Mouse (Mus musculus) embryonic facial prominence, embryonic 13.5 days (tissue): ENCODE results near the gene Klk1b3. TPM values are rescaled to one million over a fixed set of nuclear protein-coding genes. Genes with fewer than 3 reads are reported as not detected.

Experiments
- polyA plus RNA-seq: library from polyadenylated mRNA; unstranded; fragments of >200 nt; fragmentation: Nextera tagmentation; extraction: Ambion mirVana; gene quantifications from 2 replicates; pipeline ENCODE4 v1.2.1, GENCODE M21; 2015

Gene Klk1b3
- polyA plus RNA-seq, 1 experiment from 2014 or later: not detected

Other genes starting within 250 kb of the Klk1b3 start
- not detected in 2 replicates for gene Klk1b8, start 247.5 kb upstream of the Klk1b3 start, polyA plus RNA-seq
- gene Klk1b1, start 231.4 kb upstream of the Klk1b3 start, polyA plus RNA-seq: not detected in 2 replicates
- not detected in 2 replicates for gene Klk1b9, start 222.1 kb upstream of the Klk1b3 start, polyA plus RNA-seq
- gene Klk1b11, start 202.3 kb upstream of the Klk1b3 start, polyA plus RNA-seq: not detected in 2 replicates
- not detected in 2 replicates for gene Klk1b26, start 186.0 kb upstream of the Klk1b3 start, polyA plus RNA-seq
- gene Klk1b27, start 145.9 kb upstream of the Klk1b3 start, polyA plus RNA-seq: not detected in 2 replicates
- not detected in 2 replicates for gene Klk1b21, start 95.9 kb upstream of the Klk1b3 start, polyA plus RNA-seq
- not detected in 2 replicates for gene Klk1b22, start 85.5 kb upstream of the Klk1b3 start, polyA plus RNA-seq
- not detected in 2 replicates for gene Klk1b16, start 61.4 kb upstream of the Klk1b3 start, polyA plus RNA-seq
- gene Klk1b24, start 10.0 kb upstream of the Klk1b3 start, polyA plus RNA-seq: not detected in 2 replicates
- not detected in 2 replicates for gene Klk1b4, start 9.2 kb downstream of the Klk1b3 start, polyA plus RNA-seq
- gene Klk1b5, start 17.8 kb downstream of the Klk1b3 start, polyA plus RNA-seq: not detected in 2 replicates
- not detected in 2 replicates for gene Klk1, start 27.2 kb downstream of the Klk1b3 start, polyA plus RNA-seq
- gene Gm36864, start 38.0 kb downstream of the Klk1b3 start, polyA plus RNA-seq: 0.21 TPM in 1 of 2 replicates, not detected in the other
- 1.4 TPM in 2 replicates for gene 1700028J19Rik, start 48.5 kb downstream of the Klk1b3 start, polyA plus RNA-seq
- gene 2410002F23Rik, start 48.5 kb downstream of the Klk1b3 start, polyA plus RNA-seq: 199 and 210 TPM in 2 replicates
- gene Acp4, start 59.2 kb downstream of the Klk1b3 start, polyA plus RNA-seq: 0.13 TPM in 1 of 2 replicates, not detected in the other
- gene Gm15517, start 63.3 kb downstream of the Klk1b3 start, polyA plus RNA-seq: not detected in 2 replicates
- 9.1 and 11.9 TPM in 2 replicates for gene Clec11a, start 108.7 kb downstream of the Klk1b3 start, polyA plus RNA-seq
- 5.5 and 6.8 TPM in 2 replicates for gene Shank1, start 112.1 kb downstream of the Klk1b3 start, polyA plus RNA-seq
- gene Syt3, start 185.9 kb downstream of the Klk1b3 start, polyA plus RNA-seq: 4.1 and 4.9 TPM in 2 replicates
- 0.19 and 1.4 TPM in 2 replicates for gene 1700008O03Rik, start 187.6 kb downstream of the Klk1b3 start, polyA plus RNA-seq
- 1.5 and 1.6 TPM in 2 replicates for gene Lrrc4b, start 230.8 kb downstream of the Klk1b3 start, polyA plus RNA-seq